Mouse (Mus musculus): ENCODE data around the gene Phc2. TPM values are rescaled to one million over a fixed set of nuclear protein-coding genes. Genes with fewer than 3 reads are reported as not detected.

Phc2 gene
- polyA plus RNA-seq, 1 experiment from 2014 or later: 101 TPM

GRCm38 (mm10) chr4:128801675-128802465 lies 147.4 kb downstream of the Phc2 start:
- H3K4me1 ChIP-seq (replicated peaks): peaks cover 83% of the 10 kb centered on the region
- peak overlapping the region; percentile 99; the same call in 1 of the 2 replicates for H3K4me2 ChIP-seq
- H3K9ac ChIP-seq: 0 out of 2 replicates have a peak overlapping the region, but pooled peaks have one; percentile 22
- H3K27ac ChIP-seq (replicated peaks): no peak overlapping the region
- 69% methylated on average over 9 of the region's 9 CpGs for WGBS
- H3K27me3 ChIP-seq: no peaks in the 10 kb centered on the region
- no peak overlapping the region for H3K4me3 ChIP-seq
- no peaks in the 10 kb centered on the region for H3K36me3 ChIP-seq
- H3K9me3 ChIP-seq: no peaks in the 10 kb centered on the region
- ATAC-seq (ENCODE audit: low read depth): no peak

Other genes starting within 250 kb of the Phc2 start
- gene Zscan20, start 44.6 kb upstream of the Phc2 start, polyA plus RNA-seq (2015; fragmentation: Nextera tagmentation; extraction: Ambion mirVana): 4.1 and 4.6 TPM in 2 replicates
- 1.7 and 2.0 TPM in 2 replicates for gene Tlr12, start 36.1 kb upstream of the Phc2 start, polyA plus RNA-seq (2015; fragmentation: Nextera tagmentation; extraction: Ambion mirVana)
- 0.46 and 0.70 TPM in 2 replicates for gene A3galt2, start 100.7 kb downstream of the Phc2 start, polyA plus RNA-seq (2015; fragmentation: Nextera tagmentation; extraction: Ambion mirVana)
- gene Zfp362, start 151.3 kb downstream of the Phc2 start, polyA plus RNA-seq (2015; fragmentation: Nextera tagmentation; extraction: Ambion mirVana): 37.5 and 43.1 TPM in 2 replicates
- 21.4 and 23.4 TPM in 2 replicates for gene Trim62, start 228.9 kb downstream of the Phc2 start, polyA plus RNA-seq (2015; fragmentation: Nextera tagmentation; extraction: Ambion mirVana)